Mouse (Mus musculus) limb, embryonic 10.5 days (tissue): Measurements from ENCODE around the gene Ola1. TPM values are rescaled to one million over a fixed set of nuclear protein-coding genes. Genes with fewer than 3 reads are reported as not detected.
A peak's percentile ranks its signal among the peaks of the same experiment; 100 is the strongest.

Experiments used
- DNase-seq: peaks from one replicate; pipeline ENCODE4 v3.0.0-alpha.2; 2017; ENCODE audit warnings: low spot score
- H3K27ac ChIP-seq: fragments of 300-500 bp; sonication (generic); 2 replicates; pipeline ENCODE4 v1.5.1; 2016; ENCODE audit warnings: mild to moderate bottlenecking
- H3K27me3 ChIP-seq: fragments of 300-500 bp; sonication (generic); 2 replicates; pipeline ENCODE4 v1.6.1; 2016; ENCODE audit warnings: low read depth, mild to moderate bottlenecking; ENCODE audit not compliant: poor library complexity, severe bottlenecking
- H3K36me3 ChIP-seq: fragments of 300-500 bp; sonication (generic); 2 replicates; pipeline ENCODE4 v1.6.1; 2016; ENCODE audit warnings: mild to moderate bottlenecking, moderate library complexity
- H3K4me1 ChIP-seq: fragments of 300-500 bp; sonication (generic); 2 replicates; pipeline ENCODE4 v1.6.1; 2016
- H3K4me3 ChIP-seq: fragments of 300-500 bp; sonication (generic); 2 replicates; pipeline ENCODE4 v1.5.1; 2016; ENCODE audit warnings: mild to moderate bottlenecking, moderate library complexity
- H3K9me3 ChIP-seq: fragments of 300-500 bp; sonication (generic); replicated peaks from 2 replicates; pipeline ENCODE4 v1.6.1; 2016; ENCODE audit warnings: mild to moderate bottlenecking
- WGBS: fragments of 180-500 bp; shearing (Covaris S2); methylation state at CpG from one replicate; pipeline ENCODE4 v1.1.7; 2016; 5-methylcytosine and 5-hydroxymethylcytosine counted together
- polyA plus RNA-seq: library from polyadenylated mRNA; unstranded; fragments of >200 nt; fragmentation: Nextera tagmentation; extraction: Ambion mirVana; gene quantifications from 2 replicates; pipeline ENCODE4 v1.2.1, GENCODE M21; 2016

The Ola1 gene
- polyA plus RNA-seq, 1 experiment from 2014 or later, result 107 TPM

DNA sequence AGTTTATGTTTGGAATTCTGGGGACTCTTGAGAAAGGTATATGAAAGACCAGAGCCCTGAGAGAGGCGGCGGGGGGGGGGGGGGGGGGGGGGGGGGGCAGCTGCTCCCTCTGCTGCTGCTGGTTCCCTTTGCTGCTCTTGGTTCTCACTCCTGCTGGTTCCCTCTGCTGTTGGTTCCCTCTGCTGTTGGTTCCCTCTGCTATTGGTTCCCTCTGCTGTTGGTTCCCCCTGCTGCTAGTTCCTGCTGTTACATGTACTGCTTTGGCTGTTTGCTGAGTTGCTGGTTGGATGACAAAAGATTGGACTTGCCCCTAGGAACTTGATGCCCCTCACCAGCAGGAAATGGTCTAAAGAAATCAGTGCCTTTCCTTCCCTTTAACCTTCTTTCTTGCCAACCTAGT, 138.6 kb downstream of the Ola1 start:
- DNase-seq, result no peak
- 27% methylated on average over 2 of the region's 2 CpGs for WGBS
- Histone ChIP-seq H3K9me3 (no peaks in the 10 kb centered on the region), H3K27ac (no peak overlapping the region), H3K4me1 (0 out of 2 replicates have a peak, but pooled peaks cover 2% of the 10 kb centered on the region), H3K27me3 (no peaks in the 10 kb centered on the region), H3K36me3 (no peaks in the 10 kb centered on the region), H3K4me3 (no peak overlapping the region)

GRCm38 (mm10) chr2:73079311-73079710, 139.4 kb downstream of the Ola1 start:
- H3K36me3 ChIP-seq, result no peaks in the 10 kb centered on the region
- no peaks in the 10 kb centered on the region for H3K4me1 ChIP-seq
- no peaks in the 10 kb centered on the region for H3K27me3 ChIP-seq
- no peaks in the 10 kb centered on the region for H3K9me3 ChIP-seq
- no peak overlapping the region for H3K4me3 ChIP-seq
- DNase-seq, result no peak
- H3K27ac ChIP-seq, result no peak overlapping the region
- 71% methylated on average over 15 of the region's 15 CpGs for WGBS

DNA sequence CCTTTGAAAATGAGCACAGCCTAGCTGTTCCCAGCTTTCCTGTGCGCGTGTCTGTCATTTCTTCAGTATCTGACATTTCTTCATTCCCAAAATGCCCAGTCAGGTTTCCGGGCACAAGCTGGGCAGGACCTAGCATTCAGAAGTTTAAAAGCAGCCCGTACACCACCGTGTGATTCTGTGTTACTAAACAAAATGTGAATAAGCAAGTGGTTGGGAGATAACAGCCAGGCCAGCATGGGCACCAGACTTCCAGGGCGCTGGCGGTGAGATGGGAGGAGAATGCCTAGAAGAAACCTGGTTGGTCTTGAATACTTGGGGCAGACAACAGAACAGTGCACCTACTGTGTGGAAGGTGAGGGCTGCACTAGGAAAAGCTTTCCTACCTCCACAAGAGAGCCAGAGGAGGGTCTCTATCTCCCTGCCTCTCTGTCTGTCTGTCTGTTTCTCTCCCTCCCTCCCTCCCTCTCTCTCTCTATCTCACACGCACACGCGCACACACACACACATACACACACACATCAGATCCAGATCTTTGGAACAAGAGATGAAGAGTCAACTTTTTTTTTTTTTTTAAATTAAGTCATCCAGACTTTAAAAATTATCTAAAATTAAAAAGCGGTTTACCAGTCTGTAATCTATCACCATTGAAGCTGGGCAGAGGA, 144.8 kb downstream of the Ola1 start:
- WGBS, result 92% methylated on average over 11 of the region's 11 CpGs
- DNase-seq, result peak; percentile 23
- no peaks in the 10 kb centered on the region for H3K4me1 ChIP-seq
- H3K27ac ChIP-seq, result no peak overlapping the region
- no peaks in the 10 kb centered on the region for H3K27me3 ChIP-seq
- H3K36me3 ChIP-seq, result no peaks in the 10 kb centered on the region
- H3K9me3 ChIP-seq, result no peaks in the 10 kb centered on the region
- no peak overlapping the region for H3K4me3 ChIP-seq

- 69% methylated on average over 2 of the region's 2 CpGs for WGBS
- H3K36me3 ChIP-seq, result no peaks in the 10 kb centered on the region
- DNase-seq, result no peak
- 0 out of 2 replicates have a peak, but pooled peaks cover 7% of the 10 kb centered on the region for H3K27me3 ChIP-seq
- H3K27ac ChIP-seq, result no peak overlapping the region
- no peaks in the 10 kb centered on the region for H3K9me3 ChIP-seq
- H3K4me1 ChIP-seq, result peaks cover 10% of the 10 kb centered on the region
- H3K4me3 ChIP-seq, result no peak overlapping the region
Observed at GRCm38 (mm10) chr2:73071201-73071600, 147.5 kb downstream of the Ola1 start.

DNA sequence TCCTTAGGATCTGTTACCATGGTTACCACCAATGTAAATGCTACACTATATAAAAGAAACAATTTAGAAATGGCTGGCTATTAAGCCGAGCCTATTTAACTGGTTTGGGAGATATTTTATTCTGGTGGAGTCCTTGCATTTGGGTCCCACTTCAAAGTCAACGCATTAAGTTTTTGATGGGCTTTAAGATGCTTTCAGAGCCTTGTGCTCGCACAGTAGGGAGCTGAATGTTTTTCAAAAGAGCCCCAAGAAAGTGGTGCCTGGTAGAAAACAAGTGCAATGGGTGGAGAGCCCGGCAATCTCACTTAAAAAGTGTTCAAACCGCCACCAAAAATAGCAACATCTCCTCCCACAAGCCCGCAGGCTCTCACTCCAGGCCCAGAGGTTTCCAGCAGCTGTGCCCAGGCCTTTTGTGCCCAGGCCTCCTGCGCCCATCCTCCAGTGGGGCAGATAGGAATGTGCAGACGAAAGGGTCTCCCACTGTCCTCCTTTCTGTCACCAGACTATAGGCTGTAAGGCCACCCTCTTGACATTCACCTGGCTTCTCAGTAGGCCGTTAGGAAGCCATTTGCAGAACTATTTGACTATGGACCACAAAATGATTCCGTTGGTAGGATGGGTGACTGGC, 148.2 kb downstream of the Ola1 start:
- DNase-seq, result no peak
- WGBS, result 57% methylated on average over 10 of the region's 10 CpGs
- no peaks in the 10 kb centered on the region for H3K36me3 ChIP-seq
- no peak overlapping the region for H3K4me3 ChIP-seq
- H3K9me3 ChIP-seq, result no peaks in the 10 kb centered on the region
- peaks cover 12% of the 10 kb centered on the region for H3K4me1 ChIP-seq
- no peak overlapping the region for H3K27ac ChIP-seq
- H3K27me3 ChIP-seq, result 0 out of 2 replicates have a peak, but pooled peaks cover 7% of the 10 kb centered on the region

DNA sequence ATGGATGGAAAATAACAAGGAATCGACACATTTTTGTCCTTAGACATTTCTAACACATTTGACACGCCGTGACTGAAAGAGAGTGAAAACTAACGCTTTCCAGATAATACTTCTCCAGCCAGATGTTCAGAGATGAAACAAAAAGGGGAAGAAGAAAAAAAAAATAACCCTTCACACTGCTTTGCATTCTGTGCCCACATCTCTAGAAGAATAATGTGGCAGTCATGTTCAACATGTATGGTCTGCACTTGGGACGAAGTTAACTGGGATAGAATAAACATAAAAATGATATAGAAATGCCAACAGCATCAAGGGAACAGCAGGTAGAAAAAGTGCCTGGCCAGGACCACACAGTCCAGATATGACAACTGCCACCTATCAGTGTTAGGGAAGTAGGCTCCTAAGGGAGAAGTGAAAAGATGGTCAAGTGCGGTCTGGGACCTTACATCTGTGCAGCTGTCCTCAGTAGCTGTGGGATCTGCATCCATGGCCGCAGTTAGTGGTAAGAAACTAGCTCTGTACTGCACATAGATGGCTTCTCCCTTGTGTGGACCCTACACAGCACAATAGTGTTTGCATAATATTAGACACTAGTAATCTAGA, 149.4 kb downstream of the Ola1 start:
- no peak overlapping the region for H3K27ac ChIP-seq
- 92% methylated on average over 7 of the region's 7 CpGs for WGBS
- peaks cover 12% of the 10 kb centered on the region for H3K4me1 ChIP-seq
- H3K27me3 ChIP-seq, result 0 out of 2 replicates have a peak, but pooled peaks cover 7% of the 10 kb centered on the region
- no peak for DNase-seq
- H3K4me3 ChIP-seq, result no peak overlapping the region
- no peaks in the 10 kb centered on the region for H3K9me3 ChIP-seq
- H3K36me3 ChIP-seq, result no peaks in the 10 kb centered on the region

DNA sequence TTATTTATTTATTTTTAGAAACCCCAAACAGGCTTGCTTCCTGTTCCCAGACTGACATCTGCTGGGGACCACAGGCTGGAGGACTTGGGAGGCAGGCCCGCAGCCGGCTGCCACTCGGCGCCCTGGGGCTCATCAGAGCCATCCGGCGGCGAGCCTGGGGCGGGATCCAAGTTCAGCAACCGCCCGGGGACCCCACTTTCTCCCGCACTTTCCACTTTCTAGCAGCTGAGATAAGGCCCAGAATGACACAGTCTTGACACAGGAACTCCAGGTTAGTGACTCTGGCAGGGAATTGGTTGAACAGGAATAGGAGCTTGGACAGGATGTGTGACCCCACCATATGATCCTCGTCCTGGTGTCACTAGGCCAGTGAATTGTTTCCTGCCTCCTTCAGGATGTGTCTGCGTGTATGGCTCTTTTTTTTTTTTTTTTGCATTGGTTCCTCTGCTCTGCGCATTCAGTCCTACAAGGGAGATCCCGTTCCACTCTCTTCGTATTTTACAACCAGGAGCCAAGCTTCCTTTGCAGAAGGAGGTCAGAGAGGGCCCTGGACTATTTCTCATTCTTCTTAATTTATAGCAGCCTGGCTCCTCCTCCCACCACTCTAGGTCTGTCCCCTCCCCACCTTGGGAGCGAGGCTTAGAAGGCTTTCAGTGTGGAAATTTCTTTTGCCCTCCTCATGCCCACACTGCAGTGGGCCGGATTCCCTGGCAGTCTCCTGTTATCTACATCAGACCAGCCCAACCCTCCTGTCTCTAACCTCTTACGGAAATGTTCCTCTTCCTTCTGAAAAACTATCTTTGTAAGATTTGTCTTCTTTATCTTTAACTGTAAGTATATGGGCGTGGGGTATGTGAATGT, 152.2 kb downstream of the Ola1 start:
- Histone ChIP-seq H3K36me3 (no peaks in the 10 kb centered on the region), H3K4me3 (peak overlapping the region; percentile 30), H3K27me3 (peaks cover 10% of the 10 kb centered on the region; the same call in 1 of the 2 replicates), H3K4me1 (peaks cover 12% of the 10 kb centered on the region), H3K27ac (peak overlapping the region; percentile 62), H3K9me3 (no peaks in the 10 kb centered on the region)
- peak; percentile 57 for DNase-seq
- 15% methylated on average over 20 of the region's 20 CpGs for WGBS

DNA sequence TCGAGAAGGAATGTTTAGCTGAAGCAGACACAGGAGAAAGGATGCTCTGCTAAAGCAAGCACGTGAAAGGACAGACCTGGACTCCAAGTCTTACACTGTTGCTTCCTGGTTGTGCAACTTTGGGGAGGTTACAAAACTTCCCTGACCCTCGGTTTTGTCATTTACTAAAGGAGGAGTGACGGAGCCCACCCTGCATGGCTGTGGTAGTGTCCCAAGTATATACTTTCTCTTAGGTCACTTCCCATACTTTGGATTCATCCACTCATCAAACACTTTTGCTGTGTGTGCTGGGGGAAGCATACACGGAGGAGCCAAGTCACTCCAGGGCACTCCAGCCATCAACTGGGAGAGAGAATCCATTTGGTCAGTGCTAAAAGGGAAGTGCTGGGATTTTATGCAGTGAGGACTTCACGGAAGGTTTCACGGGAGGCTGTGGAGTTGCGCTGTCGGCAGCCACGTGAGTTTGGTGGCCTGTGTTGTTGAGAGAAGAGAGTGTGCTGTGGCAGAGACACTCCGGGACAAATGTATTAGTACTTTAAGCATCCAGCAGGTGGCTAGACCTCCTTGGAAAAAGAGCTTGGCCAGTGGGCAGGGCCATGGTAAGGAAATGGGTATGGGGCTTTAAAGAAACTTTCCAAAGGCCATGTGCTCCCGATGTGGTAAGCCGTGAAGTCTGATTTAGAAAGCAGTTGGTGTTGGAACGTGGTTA, 154.7 kb downstream of the Ola1 start:
- Histone ChIP-seq H3K9me3 (no peaks in the 10 kb centered on the region), H3K27ac (no peak overlapping the region), H3K4me1 (peaks cover 17% of the 10 kb centered on the region), H3K4me3 (no peak overlapping the region), H3K36me3 (no peaks in the 10 kb centered on the region), H3K27me3 (peaks cover 10% of the 10 kb centered on the region; the same call in 1 of the 2 replicates)
- 77% methylated on average over 14 of the region's 14 CpGs for WGBS
- DNase-seq, result no peak

- H3K9me3 ChIP-seq, result no peaks in the 10 kb centered on the region
- no peak for DNase-seq
- WGBS, result 74% methylated on average over 6 of the region's 6 CpGs
Observed at GRCm38 (mm10) chr2:73060259-73060585, 158.5 kb downstream of the Ola1 start.

DNA sequence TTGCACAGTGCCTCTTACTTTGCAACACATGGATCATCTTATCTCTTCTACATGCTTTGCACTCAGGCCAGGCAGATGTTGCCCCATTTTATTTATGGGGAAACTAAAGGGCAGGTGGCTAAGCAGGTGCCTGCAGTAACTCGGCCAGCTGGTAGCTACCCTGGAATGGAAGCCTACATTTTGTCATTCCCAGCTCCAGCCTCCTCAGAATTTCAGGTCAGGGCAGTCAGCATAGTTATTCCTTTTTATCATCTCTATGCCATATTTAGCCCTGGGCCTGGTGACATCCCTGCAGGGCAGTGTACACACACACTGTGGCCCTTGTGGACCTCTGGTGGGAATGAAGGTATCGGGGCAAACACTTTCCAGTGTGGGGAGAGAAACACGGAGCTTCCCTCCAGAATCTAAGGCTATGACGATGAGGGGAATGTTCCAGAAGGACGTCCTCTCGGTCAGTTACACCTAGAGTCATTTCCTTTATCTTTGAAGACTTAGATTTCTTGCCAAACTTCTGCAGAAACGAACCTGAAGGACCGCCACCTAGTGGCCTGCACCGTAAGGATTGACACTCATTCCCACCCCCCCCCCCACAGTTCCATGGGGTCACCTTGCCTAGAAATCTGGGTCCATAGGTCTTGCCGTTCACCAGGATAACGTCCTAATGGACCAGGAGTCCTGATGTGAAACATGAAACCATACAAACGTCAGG, 159.0 kb downstream of the Ola1 start:
- 35% methylated on average over 12 of the region's 12 CpGs for WGBS
- no peaks in the 10 kb centered on the region for H3K36me3 ChIP-seq
- 0 out of 2 replicates have a peak, but pooled peaks cover 4% of the 10 kb centered on the region for H3K4me1 ChIP-seq
- peaks cover 3% of the 10 kb centered on the region; the same call in 1 of the 2 replicates for H3K27me3 ChIP-seq
- H3K27ac ChIP-seq, result no peak overlapping the region
- no peak overlapping the region for H3K4me3 ChIP-seq
- peak; percentile 43 for DNase-seq
- H3K9me3 ChIP-seq, result no peaks in the 10 kb centered on the region

More at GRCm38 (mm10) chr2:73060259-73060585, 158.5 kb downstream of the Ola1 start:
- Histone ChIP-seq H3K27me3 (peaks cover 3% of the 10 kb centered on the region; the same call in 1 of the 2 replicates), H3K36me3 (no peaks in the 10 kb centered on the region), H3K4me1 (0 out of 2 replicates have a peak, but pooled peaks cover 4% of the 10 kb centered on the region), H3K27ac (no peak overlapping the region), H3K4me3 (no peak overlapping the region)

DNA sequence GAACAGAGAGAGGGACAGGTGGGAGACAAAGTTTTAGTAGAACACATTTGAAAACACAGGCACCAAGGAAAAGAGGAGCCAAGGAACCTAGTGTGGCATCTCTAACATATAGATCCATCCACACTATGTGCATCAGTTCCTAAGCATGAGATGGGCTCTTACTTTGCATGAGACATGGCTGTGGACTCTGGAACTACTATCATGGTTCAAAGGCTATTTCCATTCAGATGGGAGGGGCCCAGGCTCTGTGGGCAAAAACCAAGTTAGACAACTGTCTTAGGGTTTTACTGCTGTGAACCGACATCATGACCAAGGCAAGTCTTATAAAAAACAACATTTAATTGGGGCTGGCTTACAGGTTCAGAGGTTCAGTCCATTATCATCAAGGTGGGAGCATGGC, 160.4 kb downstream of the Ola1 start:
- no peak overlapping the region for H3K4me3 ChIP-seq
- 0 out of 2 replicates have a peak, but pooled peaks cover 4% of the 10 kb centered on the region for H3K4me1 ChIP-seq
- no peaks in the 10 kb centered on the region for H3K9me3 ChIP-seq
- DNase-seq, result no peak
- no peaks in the 10 kb centered on the region for H3K36me3 ChIP-seq
- peaks cover 3% of the 10 kb centered on the region; the same call in 1 of the 2 replicates for H3K27me3 ChIP-seq
- no peak overlapping the region for H3K27ac ChIP-seq
- 97% methylated on average over 1 of the region's 1 CpGs for WGBS
